Mouse (Mus musculus) kidney, adult 2 months (tissue): ENCODE measurements around the gene Pygb. TPM values are rescaled to one million over a fixed set of nuclear protein-coding genes. Genes with fewer than 3 reads are reported as not detected.
A peak's percentile ranks its signal among the peaks of the same experiment; 100 is the strongest.

Experiments used
- DNase-seq: peaks from one replicate; pipeline ENCODE4 v3.0.0; 2021
- H3K27ac ChIP-seq: fragments of 200-500 bp; 2 replicates; pipeline ENCODE4 v1.5.1; 2012; ENCODE audit warnings: low read depth, low read length, control low read depth, inconsistent platforms; ENCODE audit not compliant: insufficient read depth
- H3K27me3 ChIP-seq: fragments of 200-500 bp; replicated peaks from 2 replicates; pipeline ENCODE4 v1.6.1; 2012; ENCODE audit warnings: mild to moderate bottlenecking, moderate library complexity, low read length, inconsistent platforms; ENCODE audit not compliant: control insufficient read depth, insufficient read depth
- H3K36me3 ChIP-seq: fragments of 200-500 bp; 2 replicates; pipeline ENCODE4 v1.6.1; 2012; ENCODE audit warnings: mild to moderate bottlenecking, moderate library complexity, low read length, inconsistent platforms; ENCODE audit not compliant: control insufficient read depth, insufficient read depth
- H3K4me1 ChIP-seq: fragments of 200-500 bp; 2 replicates; pipeline ENCODE4 v1.6.1; 2011; ENCODE audit warnings: low read length; ENCODE audit not compliant: control insufficient read depth, insufficient read depth
- H3K4me3 ChIP-seq: fragments of 200-500 bp; 2 replicates; pipeline ENCODE4 v1.5.1; 2011; ENCODE audit warnings: mild to moderate bottlenecking, low read depth, low read length, control low read depth; ENCODE audit not compliant: insufficient read depth
- CTCF ChIP-seq: fragments of 200-500 bp; conservative IDR thresholded peaks from 2 replicates; pipeline ENCODE4 v1.5.1; 2011; ENCODE audit warnings: low read depth, mild to moderate bottlenecking, control low read depth, low read length, moderate library complexity, mixed read lengths; ENCODE audit not compliant: insufficient read depth, insufficient read length
- POLR2A ChIP-seq: fragments of 200-500 bp; IDR thresholded peaks from one replicate; pipeline ENCODE4 v1.6.1; 2011; ENCODE audit warnings: low read depth, low read length, control low read depth
- WGBS: fragments of 180-500 bp; shearing (Covaris S2); methylation state at CpG from one replicate; pipeline ENCODE4 v1.1.7; 2018; 5-methylcytosine and 5-hydroxymethylcytosine counted together
- polyA plus RNA-seq: library from polyadenylated mRNA; depleted of rRNA; stranded (reverse); fragments of >200 nt; gene quantifications from 2 replicates; pipeline ENCODE4 v1.2.3, GENCODE M21; 2012

The Pygb gene
- polyA plus RNA-seq, 1 experiment: 24.7 TPM

DNA sequence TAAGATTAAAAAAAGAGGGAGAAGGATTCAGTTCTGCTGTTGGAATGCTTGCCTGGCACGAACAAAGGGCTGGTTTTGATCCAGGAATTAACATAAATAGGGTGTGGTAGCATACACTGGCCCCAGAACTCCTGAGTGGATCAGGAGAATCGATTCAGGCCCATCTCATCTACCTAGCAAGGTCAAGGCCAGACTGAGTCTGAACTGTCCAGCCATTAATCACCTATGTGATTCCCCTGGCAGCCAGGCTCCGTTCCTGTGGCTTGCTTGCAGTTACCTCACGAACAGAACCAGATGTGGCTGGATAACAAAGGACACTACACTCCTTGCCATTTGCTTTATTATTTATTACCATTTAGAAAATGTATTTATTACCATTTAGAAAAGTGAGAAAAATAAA is 6.8 kb downstream of the Pygb start:
- H3K27ac ChIP-seq: no peak overlapping the region
- TF ChIP-seq CTCF (no peak), POLR2A (no peak)
- H3K4me1 ChIP-seq: peaks cover 2% of the 10 kb centered on the region; the same call in 1 of the 2 replicates
- DNase-seq: no peak
- H3K27me3 ChIP-seq: no peaks in the 10 kb centered on the region
- H3K36me3 ChIP-seq: no peaks in the 10 kb centered on the region; the same call in 1 of the 2 replicates
- H3K4me3 ChIP-seq: no peak overlapping the region
- WGBS: 65% methylated on average over 4 of the region's 4 CpGs

DNA sequence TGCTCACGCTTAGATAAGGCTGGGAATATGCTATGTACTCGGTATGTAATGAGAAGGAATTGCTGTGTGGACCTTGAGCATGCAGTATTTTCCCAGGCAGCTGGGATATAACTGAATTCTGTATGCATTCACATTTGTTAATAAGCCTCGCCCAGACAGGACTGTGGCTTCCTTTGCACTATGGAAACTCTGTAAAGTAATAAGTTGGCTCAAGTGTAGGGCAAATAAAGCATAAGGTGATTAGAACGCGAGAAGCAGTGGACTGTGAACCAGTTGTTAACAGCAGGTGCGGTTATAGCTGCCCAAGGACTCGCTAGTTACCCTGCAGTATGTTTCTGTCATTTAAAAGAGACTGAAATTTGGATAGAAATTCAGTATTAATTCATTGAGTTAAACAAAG is 11.5 kb downstream of the Pygb start:
- no peaks in the 10 kb centered on the region; the same call in 1 of the 2 replicates for H3K36me3 ChIP-seq
- H3K27me3 ChIP-seq: no peaks in the 10 kb centered on the region
- no peaks in the 10 kb centered on the region for H3K4me1 ChIP-seq
- TF ChIP-seq CTCF (no peak), POLR2A (no peak)
- 68% methylated on average over 7 of the region's 7 CpGs for WGBS
- no peak overlapping the region for H3K4me3 ChIP-seq
- no peak overlapping the region for H3K27ac ChIP-seq
- no peak for DNase-seq

DNA sequence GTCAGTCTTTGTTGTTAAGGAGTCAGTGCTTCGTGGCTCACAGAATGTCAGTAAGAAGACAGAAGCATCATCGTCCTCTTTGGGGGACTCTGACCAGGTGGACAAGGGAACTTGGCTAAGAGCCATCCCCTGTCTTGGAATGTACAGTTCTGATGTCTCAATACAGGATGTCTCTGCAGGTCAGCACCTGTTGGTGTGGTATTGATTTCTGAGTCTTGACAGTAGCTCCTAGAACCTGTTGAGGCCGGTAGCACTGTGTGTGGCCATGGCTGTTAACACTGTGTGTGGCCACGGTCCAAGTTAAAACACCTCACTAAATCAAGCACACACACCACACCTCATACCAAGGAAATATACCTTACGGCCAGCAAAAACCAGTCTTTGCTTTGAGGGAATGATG is 14.1 kb downstream of the Pygb start:
- H3K36me3 ChIP-seq: no peaks in the 10 kb centered on the region
- 71% methylated on average over 5 of the region's 5 CpGs for WGBS
- H3K4me1 ChIP-seq: no peaks in the 10 kb centered on the region
- no peak for DNase-seq
- H3K27me3 ChIP-seq: no peaks in the 10 kb centered on the region
- TF ChIP-seq CTCF (no peak), POLR2A (no peak)
- no peak overlapping the region for H3K27ac ChIP-seq
- no peak overlapping the region for H3K4me3 ChIP-seq

GRCm38 (mm10) chr2:150803035-150803434 is 16.5 kb downstream of the Pygb start:
- H3K27me3 ChIP-seq: no peaks in the 10 kb centered on the region
- no peaks in the 10 kb centered on the region for H3K4me1 ChIP-seq
- 92% methylated on average over 1 of the region's 1 CpGs for WGBS
- TF ChIP-seq POLR2A (no peak), CTCF (0 out of 2 replicates have a peak, but pooled peaks have one; percentile 22)
- H3K4me3 ChIP-seq: no peak overlapping the region
- no peak overlapping the region for H3K27ac ChIP-seq
- H3K36me3 ChIP-seq: no peaks in the 10 kb centered on the region
- DNase-seq: peak; percentile 40

- H3K27me3 ChIP-seq: no peaks in the 10 kb centered on the region
- no peak overlapping the region for H3K27ac ChIP-seq
- DNase-seq: no peak
- TF ChIP-seq CTCF: no peak
- TF ChIP-seq POLR2A: no peak
- H3K4me3 ChIP-seq: no peak overlapping the region
- no peaks in the 10 kb centered on the region for H3K36me3 ChIP-seq
- 81% methylated on average over 6 of the region's 6 CpGs for WGBS
- no peaks in the 10 kb centered on the region for H3K4me1 ChIP-seq
Observed at GRCm38 (mm10) chr2:150808381-150808780, 21.8 kb downstream of the Pygb start.

DNA sequence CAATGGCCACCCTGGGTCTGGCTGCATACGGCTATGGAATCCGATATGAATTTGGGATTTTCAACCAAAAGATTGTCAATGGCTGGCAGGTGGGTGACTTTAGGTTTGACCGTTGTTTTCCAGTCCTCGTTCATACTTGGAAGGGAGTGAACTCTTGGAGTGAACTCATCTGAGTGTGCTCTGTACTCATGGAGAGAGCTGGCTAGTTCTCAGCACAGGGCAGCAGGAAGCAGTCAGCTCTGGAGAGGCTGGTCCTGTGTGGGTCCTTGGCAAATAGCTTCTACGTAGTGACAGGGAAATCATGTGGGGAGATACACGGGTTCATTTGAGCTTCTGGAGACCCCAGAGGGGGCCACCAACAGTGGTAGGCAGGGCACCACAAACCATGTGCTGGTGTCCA is 22.3 kb downstream of the Pygb start:
- Histone ChIP-seq H3K36me3 (no peaks in the 10 kb centered on the region), H3K27ac (no peak overlapping the region), H3K27me3 (no peaks in the 10 kb centered on the region), H3K4me3 (no peak overlapping the region), H3K4me1 (no peaks in the 10 kb centered on the region)
- TF ChIP-seq POLR2A (no peak), CTCF (no peak)
- DNase-seq: no peak
- WGBS: 94% methylated on average over 6 of the region's 6 CpGs

GRCm38 (mm10) chr2:150810603-150811002 is 24.1 kb downstream of the Pygb start:
- TF ChIP-seq CTCF: no peak
- TF ChIP-seq POLR2A: no peak
- Histone ChIP-seq H3K4me1 (no peaks in the 10 kb centered on the region), H3K27ac (no peak overlapping the region), H3K4me3 (no peak overlapping the region), H3K27me3 (no peaks in the 10 kb centered on the region), H3K36me3 (no peaks in the 10 kb centered on the region)
- DNase-seq: no peak
- 83% methylated on average over 5 of the region's 5 CpGs for WGBS

- no peak for DNase-seq
- H3K27ac ChIP-seq: no peak overlapping the region
- no peaks in the 10 kb centered on the region for H3K4me1 ChIP-seq
- no peaks in the 10 kb centered on the region for H3K27me3 ChIP-seq
- no peaks in the 10 kb centered on the region for H3K36me3 ChIP-seq
- TF ChIP-seq POLR2A: no peak
- 94% methylated on average over 6 of the region's 6 CpGs for WGBS
- H3K4me3 ChIP-seq: no peak overlapping the region
Observed at GRCm38 (mm10) chr2:150812816-150813215, 26.3 kb downstream of the Pygb start.
